Mouse (Mus musculus): Measurements from ENCODE around the gene Map3k5. TPM values are rescaled to one million over a fixed set of nuclear protein-coding genes. Genes with fewer than 3 reads are reported as not detected.

The Map3k5 gene
- polyA plus RNA-seq, 1 experiment from 2014 or later, result 0.83 TPM

DNA sequence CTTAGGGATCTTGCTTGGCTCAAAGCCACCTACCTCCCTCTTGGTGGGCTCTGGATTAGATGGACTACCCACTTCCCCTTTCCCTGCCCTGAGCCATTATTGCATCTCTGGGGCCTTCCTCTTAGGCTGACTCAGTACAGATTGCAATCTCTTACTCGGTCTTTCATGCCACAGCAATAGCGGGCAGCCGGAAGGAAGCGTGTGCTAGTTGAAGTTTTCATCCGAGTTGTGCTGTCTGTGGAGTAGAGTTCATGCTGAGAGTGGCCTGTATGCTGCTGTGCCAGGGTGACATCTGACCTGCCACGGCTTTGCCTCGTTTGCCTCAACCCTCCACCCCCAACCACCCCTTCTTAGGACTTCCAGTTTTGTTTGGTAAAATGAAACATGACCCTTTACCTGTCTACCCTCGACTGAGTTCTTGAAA is 5.0 kb downstream of the Map3k5 start:
- Histone ChIP-seq H3K27ac (ENCODE audit: low read length) (0 out of 2 replicates have a peak overlapping the region, but pooled peaks have one; percentile 22), H3K9ac (ENCODE audit: low read depth, low read length) (no peak overlapping the region), H3K4me1 (ENCODE audit: control insufficient read depth, low read depth, low read length) (peaks cover 14% of the 10 kb centered on the region), H3K4me3 (ENCODE audit: low read depth, low read length) (no peak overlapping the region), H3K4me2 (ENCODE audit: low read depth, low read length) (no peak overlapping the region), H3K36me3 (ENCODE audit: control insufficient read depth, insufficient read depth) (no peaks in the 10 kb centered on the region), H3K27me3 (ENCODE audit: control insufficient read depth, insufficient read depth, low read depth, low read length) (peaks cover 11% of the 10 kb centered on the region), H3K9me3 (replicated peaks; ENCODE audit: control insufficient read depth, low read length) (no peaks in the 10 kb centered on the region)
- WGBS (ENCODE audit: insufficient replicate concordance), result 13% methylated on average over 8 of the region's 8 CpGs
- no peak for ATAC-seq (ENCODE audit: low read depth)

DNA sequence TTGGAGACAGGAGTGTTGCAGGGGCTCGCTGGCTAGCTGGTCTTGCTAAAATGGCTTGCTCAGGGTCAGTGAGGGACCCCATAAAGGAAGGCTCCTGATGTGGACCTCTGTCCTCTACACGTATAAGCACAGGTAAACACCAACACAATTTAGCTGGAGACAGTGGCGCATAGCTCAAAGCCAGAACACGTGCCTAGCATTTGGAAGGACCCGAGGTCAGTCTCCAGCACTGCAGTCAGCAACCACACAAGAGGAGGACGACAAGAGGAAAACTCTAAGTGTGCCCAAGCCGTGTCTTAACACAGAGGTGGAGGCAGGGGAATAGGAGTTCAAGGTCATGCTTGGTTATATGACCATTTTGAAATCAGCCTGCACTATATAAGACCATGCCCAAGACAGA is 5.9 kb downstream of the Map3k5 start:
- no peaks in the 10 kb centered on the region for H3K36me3 ChIP-seq (ENCODE audit: control insufficient read depth, insufficient read depth)
- 61% methylated on average over 7 of the region's 7 CpGs for WGBS (ENCODE audit: insufficient replicate concordance)
- ATAC-seq (ENCODE audit: low read depth), result no peak
- peak overlapping the region; percentile 29; the same call in 1 of the 2 replicates for H3K27ac ChIP-seq (ENCODE audit: low read length)
- peaks cover 3% of the 10 kb centered on the region for H3K27me3 ChIP-seq (ENCODE audit: control insufficient read depth, insufficient read depth, low read depth, low read length)
- H3K9me3 ChIP-seq (replicated peaks; ENCODE audit: control insufficient read depth, low read length), result no peaks in the 10 kb centered on the region
- H3K4me1 ChIP-seq (ENCODE audit: control insufficient read depth, low read depth, low read length), result peaks cover 14% of the 10 kb centered on the region
- H3K4me2 ChIP-seq (ENCODE audit: low read depth, low read length), result no peak overlapping the region
- no peak overlapping the region for H3K9ac ChIP-seq (ENCODE audit: low read depth, low read length)
- H3K4me3 ChIP-seq (ENCODE audit: low read depth, low read length), result no peak overlapping the region

DNA sequence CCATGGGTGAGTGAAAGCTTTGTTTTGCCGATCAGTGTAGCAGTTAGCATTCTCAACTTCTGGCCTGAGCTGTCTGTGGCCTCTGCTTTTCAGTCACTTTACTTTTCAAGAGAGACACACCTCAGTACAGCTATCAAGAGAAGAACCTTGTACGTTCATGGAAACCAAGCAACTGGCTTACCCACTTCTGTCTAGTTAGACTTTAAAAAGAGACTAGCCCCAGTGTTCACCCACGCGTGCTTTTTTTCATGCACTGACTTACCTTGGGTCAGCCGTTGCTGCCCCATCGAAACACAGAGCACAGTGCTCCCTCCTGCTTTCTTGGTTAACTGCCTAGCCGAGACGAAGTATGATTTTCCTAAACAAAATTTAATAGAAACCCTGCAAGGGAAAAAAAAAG is 6.4 kb downstream of the Map3k5 start:
- Histone ChIP-seq H3K4me3 (ENCODE audit: low read depth, low read length) (no peak overlapping the region), H3K4me1 (ENCODE audit: control insufficient read depth, low read depth, low read length) (peaks cover 14% of the 10 kb centered on the region), H3K27ac (ENCODE audit: low read length) (peak overlapping the region; percentile 23; the same call in 1 of the 2 replicates), H3K9me3 (replicated peaks; ENCODE audit: control insufficient read depth, low read length) (no peaks in the 10 kb centered on the region), H3K27me3 (ENCODE audit: control insufficient read depth, insufficient read depth, low read depth, low read length) (no peaks in the 10 kb centered on the region; the same call in 1 of the 2 replicates), H3K9ac (ENCODE audit: low read depth, low read length) (no peak overlapping the region), H3K36me3 (ENCODE audit: control insufficient read depth, insufficient read depth) (no peaks in the 10 kb centered on the region), H3K4me2 (ENCODE audit: low read depth, low read length) (0 out of 2 replicates have a peak overlapping the region, but pooled peaks have one; percentile 16)
- WGBS (ENCODE audit: insufficient replicate concordance), result 53% methylated on average over 8 of the region's 8 CpGs
- ATAC-seq (ENCODE audit: low read depth), result no peak

DNA sequence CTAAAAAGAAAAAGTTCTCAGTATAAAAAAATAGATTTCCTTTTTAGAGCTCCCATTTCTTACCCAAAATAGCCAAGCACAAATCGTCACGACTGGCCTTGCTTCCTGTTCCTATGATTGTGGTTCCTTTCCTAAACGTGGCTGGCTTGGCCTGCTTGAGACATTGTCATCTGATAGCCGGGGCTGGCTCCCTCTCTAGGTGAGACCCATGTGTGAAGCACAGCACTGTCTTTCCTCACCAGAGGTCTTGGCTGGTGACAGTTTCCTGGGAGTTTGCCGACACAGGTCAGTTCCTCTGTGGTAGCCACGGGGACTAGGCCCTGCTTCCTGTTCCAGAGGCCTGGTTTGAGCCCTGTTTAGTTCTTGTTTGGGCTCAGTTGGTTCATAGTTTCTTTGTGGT is 6.8 kb downstream of the Map3k5 start:
- 18% methylated on average over 6 of the region's 6 CpGs for WGBS (ENCODE audit: insufficient replicate concordance)
- no peaks in the 10 kb centered on the region for H3K9me3 ChIP-seq (replicated peaks; ENCODE audit: control insufficient read depth, low read length)
- H3K27ac ChIP-seq (ENCODE audit: low read length), result no peak overlapping the region
- H3K9ac ChIP-seq (ENCODE audit: low read depth, low read length), result no peak overlapping the region
- H3K36me3 ChIP-seq (ENCODE audit: control insufficient read depth, insufficient read depth), result no peaks in the 10 kb centered on the region
- H3K4me1 ChIP-seq (ENCODE audit: control insufficient read depth, low read depth, low read length), result peaks cover 14% of the 10 kb centered on the region
- no peaks in the 10 kb centered on the region for H3K27me3 ChIP-seq (ENCODE audit: control insufficient read depth, insufficient read depth, low read depth, low read length)
- ATAC-seq (ENCODE audit: low read depth), result no peak
- no peak overlapping the region for H3K4me3 ChIP-seq (ENCODE audit: low read depth, low read length)
- H3K4me2 ChIP-seq (ENCODE audit: low read depth, low read length), result no peak overlapping the region

DNA sequence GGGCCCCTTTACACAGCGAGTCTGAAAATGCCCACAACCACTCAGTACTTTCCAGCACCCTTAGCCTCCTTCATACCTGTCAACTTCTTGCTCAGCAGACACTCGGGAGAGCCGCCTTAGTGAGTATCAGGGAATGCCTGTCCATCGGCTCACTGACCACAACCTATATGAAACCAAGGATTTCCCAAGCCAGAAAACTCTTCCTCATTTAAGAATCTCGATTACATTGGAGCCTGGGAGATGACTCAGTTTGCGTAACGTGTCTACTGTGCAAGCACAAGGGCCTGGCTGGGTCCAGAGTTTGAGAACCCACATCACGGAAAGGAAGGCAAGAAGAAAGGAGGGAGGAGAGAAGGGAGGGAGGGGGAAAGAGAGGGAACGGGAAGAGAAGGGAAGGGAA is 7.6 kb downstream of the Map3k5 start:
- H3K4me2 ChIP-seq (ENCODE audit: low read depth, low read length), result no peak overlapping the region
- no peaks in the 10 kb centered on the region for H3K36me3 ChIP-seq (ENCODE audit: control insufficient read depth, insufficient read depth)
- H3K27ac ChIP-seq (ENCODE audit: low read length), result no peak overlapping the region
- peaks cover 14% of the 10 kb centered on the region for H3K4me1 ChIP-seq (ENCODE audit: control insufficient read depth, low read depth, low read length)
- H3K9ac ChIP-seq (ENCODE audit: low read depth, low read length), result no peak overlapping the region
- 60% methylated on average over 9 of the region's 9 CpGs for WGBS (ENCODE audit: insufficient replicate concordance)
- no peaks in the 10 kb centered on the region for H3K27me3 ChIP-seq (ENCODE audit: control insufficient read depth, insufficient read depth, low read depth, low read length)
- ATAC-seq (ENCODE audit: low read depth), result no peak
- no peaks in the 10 kb centered on the region for H3K9me3 ChIP-seq (replicated peaks; ENCODE audit: control insufficient read depth, low read length)
- H3K4me3 ChIP-seq (ENCODE audit: low read depth, low read length), result no peak overlapping the region

- H3K4me1 ChIP-seq (ENCODE audit: control insufficient read depth, low read depth, low read length), result peaks cover 14% of the 10 kb centered on the region
- H3K27me3 ChIP-seq (ENCODE audit: control insufficient read depth, insufficient read depth, low read depth, low read length), result no peaks in the 10 kb centered on the region
- WGBS (ENCODE audit: insufficient replicate concordance), result 64% methylated on average over 3 of the region's 3 CpGs
- H3K27ac ChIP-seq (ENCODE audit: low read length), result no peak overlapping the region
- no peaks in the 10 kb centered on the region for H3K36me3 ChIP-seq (ENCODE audit: control insufficient read depth, insufficient read depth)
- H3K4me2 ChIP-seq (ENCODE audit: low read depth, low read length), result no peak overlapping the region
- H3K9ac ChIP-seq (ENCODE audit: low read depth, low read length), result no peak overlapping the region
- ATAC-seq (ENCODE audit: low read depth), result no peak
- no peak overlapping the region for H3K4me3 ChIP-seq (ENCODE audit: low read depth, low read length)
- H3K9me3 ChIP-seq (replicated peaks; ENCODE audit: control insufficient read depth, low read length), result no peaks in the 10 kb centered on the region
These were observed 8.3 kb downstream of the Map3k5 start for GRCm38 (mm10) chr10:19942621-19943020.

DNA sequence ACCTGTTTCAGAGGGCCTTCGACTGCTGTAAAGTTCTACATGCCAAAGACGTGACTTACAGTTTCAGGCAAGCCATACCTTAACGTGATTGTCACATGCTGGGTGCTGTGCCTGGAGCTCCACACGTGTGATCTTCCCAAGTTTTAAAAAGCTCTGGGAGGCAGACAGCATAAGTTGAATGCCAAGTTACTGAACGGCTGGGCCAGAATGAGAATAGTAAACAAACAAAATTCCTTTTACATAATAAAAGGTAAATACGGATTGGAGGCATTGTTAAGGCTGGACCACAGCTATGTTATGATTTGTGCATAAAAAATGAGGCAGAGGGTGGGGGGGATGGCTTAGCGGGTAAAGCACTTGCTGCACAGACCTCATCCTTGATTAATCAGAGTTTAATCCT is 11.4 kb downstream of the Map3k5 start:
- Histone ChIP-seq H3K27ac (ENCODE audit: low read length) (no peak overlapping the region), H3K9me3 (replicated peaks; ENCODE audit: control insufficient read depth, low read length) (no peaks in the 10 kb centered on the region), H3K36me3 (ENCODE audit: control insufficient read depth, insufficient read depth) (no peaks in the 10 kb centered on the region), H3K4me3 (ENCODE audit: low read depth, low read length) (no peak overlapping the region), H3K9ac (ENCODE audit: low read depth, low read length) (no peak overlapping the region), H3K4me1 (ENCODE audit: control insufficient read depth, low read depth, low read length) (peaks cover under 1% of the 10 kb centered on the region), H3K4me2 (ENCODE audit: low read depth, low read length) (no peak overlapping the region), H3K27me3 (ENCODE audit: control insufficient read depth, insufficient read depth, low read depth, low read length) (no peaks in the 10 kb centered on the region)
- WGBS (ENCODE audit: insufficient replicate concordance), result 60% methylated on average over 7 of the region's 7 CpGs
- no peak for ATAC-seq (ENCODE audit: low read depth)

DNA sequence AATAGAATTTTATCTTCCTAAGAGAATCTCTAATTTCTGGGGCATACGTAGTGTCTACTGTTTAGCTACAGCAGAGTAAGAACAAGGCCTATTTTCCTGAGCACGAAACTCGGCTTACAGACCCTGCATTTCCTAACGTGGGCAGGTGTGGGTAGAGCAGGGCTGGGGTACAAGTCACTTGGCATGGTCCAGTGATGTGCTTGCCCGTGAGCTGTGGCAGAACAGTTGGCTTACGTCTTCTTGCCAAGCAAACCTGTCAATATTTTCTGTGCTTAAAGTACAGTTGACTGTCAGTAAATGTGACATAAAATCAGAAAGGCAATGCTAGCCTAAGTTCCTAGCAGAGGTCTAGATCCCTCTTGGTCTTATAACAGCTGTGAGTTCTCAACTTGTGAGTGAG is 12.4 kb downstream of the Map3k5 start:
- H3K36me3 ChIP-seq (ENCODE audit: control insufficient read depth, insufficient read depth), result no peaks in the 10 kb centered on the region
- ATAC-seq (ENCODE audit: low read depth), result no peak
- H3K27ac ChIP-seq (ENCODE audit: low read length), result no peak overlapping the region
- no peak overlapping the region for H3K4me2 ChIP-seq (ENCODE audit: low read depth, low read length)
- H3K4me3 ChIP-seq (ENCODE audit: low read depth, low read length), result no peak overlapping the region
- no peaks in the 10 kb centered on the region for H3K4me1 ChIP-seq (ENCODE audit: control insufficient read depth, low read depth, low read length)
- H3K27me3 ChIP-seq (ENCODE audit: control insufficient read depth, insufficient read depth, low read depth, low read length), result no peaks in the 10 kb centered on the region
- H3K9me3 ChIP-seq (replicated peaks; ENCODE audit: control insufficient read depth, low read length), result no peaks in the 10 kb centered on the region
- WGBS (ENCODE audit: insufficient replicate concordance), result 68% methylated on average over 6 of the region's 6 CpGs
- H3K9ac ChIP-seq (ENCODE audit: low read depth, low read length), result no peak overlapping the region

GRCm38 (mm10) chr10:19947441-19947840 is 13.2 kb downstream of the Map3k5 start:
- no peak overlapping the region for H3K27ac ChIP-seq (ENCODE audit: low read length)
- no peak overlapping the region for H3K4me3 ChIP-seq (ENCODE audit: low read depth, low read length)
- no peaks in the 10 kb centered on the region for H3K27me3 ChIP-seq (ENCODE audit: control insufficient read depth, insufficient read depth, low read depth, low read length)
- H3K4me2 ChIP-seq (ENCODE audit: low read depth, low read length), result no peak overlapping the region
- no peak for ATAC-seq (ENCODE audit: low read depth)
- WGBS (ENCODE audit: insufficient replicate concordance), result 75% methylated on average over 10 of the region's 10 CpGs
- no peaks in the 10 kb centered on the region for H3K9me3 ChIP-seq (replicated peaks; ENCODE audit: control insufficient read depth, low read length)
- H3K9ac ChIP-seq (ENCODE audit: low read depth, low read length), result no peak overlapping the region
- H3K36me3 ChIP-seq (ENCODE audit: control insufficient read depth, insufficient read depth), result no peaks in the 10 kb centered on the region
- no peaks in the 10 kb centered on the region for H3K4me1 ChIP-seq (ENCODE audit: control insufficient read depth, low read depth, low read length)
